Mouse (Mus musculus): ENCODE measurements at regions not wholly inside any gene's neighbourhood (a gene's known extent, or its start where the extent isn't known, plus 50 kb on each side); places are given as distances from the start of the nearest gene placed in this dataset.

DNA sequence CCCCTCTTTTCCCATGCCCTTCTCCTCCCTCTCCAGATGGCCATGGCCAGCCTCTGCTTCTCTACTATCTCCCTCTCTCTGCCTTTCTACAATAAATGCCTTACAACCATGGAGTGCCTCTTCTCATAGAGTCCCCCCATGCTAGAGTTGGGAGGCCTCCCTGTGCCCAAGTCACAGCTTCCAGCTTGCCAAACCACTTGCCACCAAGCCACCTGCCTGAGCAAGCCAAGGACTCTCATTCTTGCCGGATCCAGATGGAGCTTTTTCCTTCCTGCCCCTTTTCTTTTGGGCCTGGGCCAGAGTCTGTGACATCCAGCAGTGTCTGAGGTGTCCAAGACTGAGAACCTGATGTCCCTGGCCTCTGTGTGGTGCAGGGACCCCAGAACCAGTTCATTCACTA, 367.4 kb upstream of the Arhgap42 start:
- H3K36me3 ChIP-seq (ENCODE audit: control insufficient read depth, insufficient read depth, low read length) = no peaks in the 10 kb centered on the region
- H3K27me3 ChIP-seq (replicated peaks; ENCODE audit: control insufficient read depth, insufficient read depth, low read length) = no peaks in the 10 kb centered on the region
- no peak overlapping the region for H3K27ac ChIP-seq (ENCODE audit: insufficient read depth, low read depth, low read length)
- 87% methylated on average over 1 of the region's 1 CpGs for WGBS
- no peak for DNase-seq
- TF ChIP-seq POLR2A (IDR thresholded peaks at IDR 0.05; ENCODE audit: low read depth, low read length) = no peak
- no peak for TF ChIP-seq CTCF (conservative IDR thresholded peaks at IDR 0.05; ENCODE audit: insufficient read depth, insufficient read length, low read depth, low read length)
- H3K4me3 ChIP-seq (ENCODE audit: insufficient read depth, low read depth, low read length) = no peak overlapping the region
- no peaks in the 10 kb centered on the region for H3K4me1 ChIP-seq (ENCODE audit: control insufficient read depth, insufficient read depth, low read length)

DNA sequence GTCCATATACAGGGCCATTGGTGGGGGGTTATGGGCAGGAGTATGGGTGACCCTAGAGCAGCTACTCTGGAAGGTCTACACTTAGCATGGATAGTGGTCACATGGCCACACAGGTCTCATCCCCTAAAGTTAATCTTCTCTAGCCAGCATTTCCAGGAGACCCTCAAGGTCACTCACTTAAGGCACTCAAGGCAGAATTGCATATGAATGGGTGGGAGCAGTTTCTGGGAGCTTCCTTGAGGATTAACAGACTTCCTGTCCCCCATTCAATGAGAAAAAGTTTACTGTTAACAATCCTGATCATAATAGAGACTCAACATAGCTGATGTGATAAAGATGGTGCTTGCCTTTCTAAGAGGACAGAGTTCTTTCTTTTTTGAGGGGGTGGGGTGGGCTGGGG, 352.4 kb upstream of the Arhgap42 start:
- no peaks in the 10 kb centered on the region for H3K36me3 ChIP-seq (ENCODE audit: control insufficient read depth, insufficient read depth, low read length)
- no peaks in the 10 kb centered on the region for H3K27me3 ChIP-seq (replicated peaks; ENCODE audit: control insufficient read depth, insufficient read depth, low read length)
- no peak overlapping the region for H3K27ac ChIP-seq (ENCODE audit: insufficient read depth, low read depth, low read length)
- no peak for TF ChIP-seq POLR2A (IDR thresholded peaks at IDR 0.05; ENCODE audit: low read depth, low read length)
- no peak for DNase-seq
- no peaks in the 10 kb centered on the region for H3K4me1 ChIP-seq (ENCODE audit: control insufficient read depth, insufficient read depth, low read length)
- H3K4me3 ChIP-seq (ENCODE audit: insufficient read depth, low read depth, low read length) = no peak overlapping the region

DNA sequence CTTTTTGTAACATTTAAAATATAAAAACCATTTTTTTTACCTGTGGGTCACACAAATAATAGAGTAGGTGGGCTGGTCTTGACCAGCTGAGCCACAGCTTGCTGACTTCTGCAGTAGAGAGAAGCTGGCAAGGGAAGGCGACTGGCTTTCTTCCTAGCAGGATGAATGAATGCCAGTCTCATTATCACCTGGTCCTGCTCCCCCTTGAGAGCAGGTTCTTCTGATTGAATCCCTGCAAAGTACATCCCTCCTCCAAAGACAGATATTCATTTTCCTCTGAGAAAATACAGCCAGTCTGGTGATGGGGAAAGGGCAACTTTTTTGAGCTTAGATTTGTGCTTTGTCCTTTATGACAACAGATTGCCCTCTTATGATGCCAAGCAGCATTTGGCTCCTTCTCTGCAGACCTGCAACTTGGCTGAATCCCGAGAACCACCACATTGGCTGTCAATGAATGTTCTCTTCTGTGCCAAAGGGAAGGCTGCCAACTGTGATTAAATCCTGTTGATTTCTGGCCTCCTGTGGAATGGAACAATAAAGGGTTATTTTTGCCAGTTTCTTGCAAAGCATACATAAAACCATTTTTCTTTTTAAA, 344.2 kb upstream of the Arhgap42 start:
- 41% methylated on average over 2 of the region's 2 CpGs for WGBS
- DNase-seq = peak; percentile 92

DNA sequence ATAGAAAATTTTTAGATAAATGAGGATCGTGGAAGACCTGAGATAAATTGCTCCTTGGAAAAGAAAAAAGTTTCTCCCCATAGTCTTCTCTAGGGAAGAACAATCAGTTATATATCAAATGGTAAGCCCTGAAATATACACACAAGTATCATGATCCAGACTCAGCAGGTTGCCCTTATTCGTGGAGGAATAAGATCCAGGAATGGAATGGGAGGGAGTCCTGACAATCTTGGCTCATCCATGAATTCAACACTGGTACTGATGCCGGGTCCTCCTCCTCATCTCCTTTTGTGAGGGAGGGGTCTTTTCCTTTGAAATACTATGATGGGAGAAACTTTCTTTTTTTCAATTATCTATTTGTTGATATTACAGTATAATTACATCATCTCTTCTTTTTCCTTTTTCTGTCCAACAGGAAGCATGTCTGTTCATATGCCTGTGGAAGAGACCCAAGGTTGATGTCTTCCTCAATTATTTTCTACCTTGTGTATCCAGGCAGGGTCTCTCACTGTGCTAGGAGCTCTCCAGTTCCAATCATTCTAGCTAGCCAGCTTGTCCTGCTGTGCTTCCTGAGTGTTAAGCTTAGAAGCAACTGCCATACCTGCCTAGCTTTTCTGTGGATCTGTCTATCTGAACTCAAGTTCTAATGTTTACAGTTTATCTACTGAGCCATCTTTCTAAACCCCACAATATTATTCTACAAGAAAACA, 343.6 kb upstream of the Arhgap42 start:
- no peak overlapping the region for H3K27ac ChIP-seq (ENCODE audit: insufficient read depth, low read depth, low read length)
- TF ChIP-seq CTCF (conservative IDR thresholded peaks at IDR 0.05; ENCODE audit: insufficient read depth, insufficient read length, low read depth, low read length) = no peak
- TF ChIP-seq POLR2A (IDR thresholded peaks at IDR 0.05; ENCODE audit: low read depth, low read length) = no peak
- H3K27me3 ChIP-seq (replicated peaks; ENCODE audit: control insufficient read depth, insufficient read depth, low read length) = no peaks in the 10 kb centered on the region
- no peak for DNase-seq
- no peak overlapping the region for H3K4me3 ChIP-seq (ENCODE audit: insufficient read depth, low read depth, low read length)
- no peaks in the 10 kb centered on the region for H3K36me3 ChIP-seq (ENCODE audit: control insufficient read depth, insufficient read depth, low read length)
- H3K4me1 ChIP-seq (ENCODE audit: control insufficient read depth, insufficient read depth, low read length) = 0 out of 2 replicates have a peak, but pooled peaks cover 2% of the 10 kb centered on the region
- 90% methylated on average over 3 of the region's 3 CpGs for WGBS

More for the DNA sequence above, 344.2 kb upstream of the Arhgap42 start:
- no peaks in the 10 kb centered on the region for H3K36me3 ChIP-seq (ENCODE audit: control insufficient read depth, insufficient read depth, low read length)
- TF ChIP-seq CTCF (conservative IDR thresholded peaks at IDR 0.05; ENCODE audit: insufficient read depth, insufficient read length, low read depth, low read length) = no peak
- TF ChIP-seq POLR2A (IDR thresholded peaks at IDR 0.05; ENCODE audit: low read depth, low read length) = no peak
- H3K27ac ChIP-seq (ENCODE audit: insufficient read depth, low read depth, low read length) = no peak overlapping the region
- no peaks in the 10 kb centered on the region for H3K27me3 ChIP-seq (replicated peaks; ENCODE audit: control insufficient read depth, insufficient read depth, low read length)
- H3K4me1 ChIP-seq (ENCODE audit: control insufficient read depth, insufficient read depth, low read length) = 0 out of 2 replicates have a peak, but pooled peaks cover 2% of the 10 kb centered on the region
- no peak overlapping the region for H3K4me3 ChIP-seq (ENCODE audit: insufficient read depth, low read depth, low read length)

DNA sequence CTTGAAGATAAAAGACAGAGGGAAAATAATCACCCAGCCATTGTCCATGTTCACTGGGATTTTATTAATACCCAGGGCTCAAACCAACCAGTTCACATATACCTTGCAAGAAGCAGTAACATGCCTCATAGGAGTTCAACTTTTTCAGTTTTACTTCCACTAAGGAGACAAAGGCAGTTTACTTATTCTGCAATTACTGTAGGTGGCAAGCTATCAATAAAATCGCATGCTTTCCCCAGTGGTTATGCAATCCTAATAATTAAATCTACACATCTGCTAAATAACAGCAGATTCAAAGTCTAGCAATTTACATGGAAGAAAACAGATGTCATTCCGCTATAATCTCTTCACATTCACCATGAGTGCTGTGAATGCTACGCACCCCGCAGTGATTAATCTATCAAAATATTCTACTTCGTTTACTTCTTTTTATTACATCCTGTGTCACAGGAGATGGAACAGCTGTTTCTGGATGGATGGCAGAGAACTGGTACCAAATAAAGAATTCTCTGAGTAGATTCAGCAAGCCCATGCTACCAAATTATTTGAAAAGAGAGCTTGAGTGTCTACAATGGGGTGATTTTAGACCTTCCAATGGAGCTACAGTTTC, 329.2 kb upstream of the Arhgap42 start:
- Histone ChIP-seq H3K36me3 (ENCODE audit: control insufficient read depth, insufficient read depth, low read length) (no peaks in the 10 kb centered on the region), H3K27ac (ENCODE audit: insufficient read depth, low read depth, low read length) (no peak overlapping the region), H3K27me3 (replicated peaks; ENCODE audit: control insufficient read depth, insufficient read depth, low read length) (no peaks in the 10 kb centered on the region), H3K4me1 (ENCODE audit: control insufficient read depth, insufficient read depth, low read length) (peaks cover 13% of the 10 kb centered on the region), H3K4me3 (ENCODE audit: insufficient read depth, low read depth, low read length) (no peak overlapping the region)
- DNase-seq = no peak
- 68% methylated on average over 5 of the region's 5 CpGs for WGBS
- TF ChIP-seq CTCF (conservative IDR thresholded peaks at IDR 0.05; ENCODE audit: insufficient read depth, insufficient read length, low read depth, low read length) (no peak), POLR2A (IDR thresholded peaks at IDR 0.05; ENCODE audit: low read depth, low read length) (no peak)

DNA sequence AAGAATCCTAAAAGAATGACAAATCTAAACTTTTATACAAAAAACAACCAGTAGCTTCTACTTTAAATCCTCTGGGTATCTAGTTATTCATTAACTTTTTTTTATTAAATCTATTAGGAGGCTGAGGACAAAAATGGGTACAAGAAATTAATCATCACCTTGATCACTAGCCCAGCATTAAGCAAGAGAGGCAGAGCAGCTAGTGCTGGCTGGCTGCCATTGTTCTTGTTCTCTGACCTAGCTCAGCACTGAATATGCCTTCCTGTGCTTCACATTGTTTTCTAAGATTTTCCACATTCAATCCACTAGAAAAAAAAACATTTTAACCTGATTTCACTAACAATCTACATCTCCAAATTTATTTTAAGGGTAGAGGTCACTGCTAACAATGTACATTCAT, 325.6 kb upstream of the Arhgap42 start:
- TF ChIP-seq POLR2A (IDR thresholded peaks at IDR 0.05; ENCODE audit: low read depth, low read length) (no peak), CTCF (conservative IDR thresholded peaks at IDR 0.05; ENCODE audit: insufficient read depth, insufficient read length, low read depth, low read length) (no peak)
- Histone ChIP-seq H3K27ac (ENCODE audit: insufficient read depth, low read depth, low read length) (peak overlapping the region; percentile 87; the same call in 1 of the 2 replicates), H3K4me3 (ENCODE audit: insufficient read depth, low read depth, low read length) (no peak overlapping the region), H3K36me3 (ENCODE audit: control insufficient read depth, insufficient read depth, low read length) (no peaks in the 10 kb centered on the region), H3K4me1 (ENCODE audit: control insufficient read depth, insufficient read depth, low read length) (peaks cover 13% of the 10 kb centered on the region), H3K27me3 (replicated peaks; ENCODE audit: control insufficient read depth, insufficient read depth, low read length) (no peaks in the 10 kb centered on the region)
- peak; percentile 93 for DNase-seq

DNA sequence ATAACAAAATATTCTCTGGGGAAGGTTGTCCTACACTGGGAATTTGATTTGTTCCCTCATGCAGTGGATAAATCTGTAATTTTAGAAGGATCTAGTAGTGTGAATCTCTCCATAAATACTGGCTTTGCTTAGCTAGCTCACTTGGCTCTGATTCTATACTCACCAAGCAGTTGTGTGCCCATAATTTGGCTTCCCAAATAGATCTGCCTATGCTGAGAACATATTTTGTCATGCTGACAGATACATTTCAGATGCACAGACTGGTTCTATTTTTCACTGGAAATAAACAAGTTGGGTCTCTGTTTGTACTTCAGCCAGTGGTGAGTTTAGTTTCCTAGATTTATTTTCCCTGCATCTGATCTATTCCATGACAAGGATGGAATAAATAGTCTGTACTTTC, 309.8 kb upstream of the Arhgap42 start:
- no peak overlapping the region for H3K27ac ChIP-seq (ENCODE audit: insufficient read depth, low read depth, low read length)
- TF ChIP-seq POLR2A (IDR thresholded peaks at IDR 0.05; ENCODE audit: low read depth, low read length) (no peak), CTCF (conservative IDR thresholded peaks at IDR 0.05; ENCODE audit: insufficient read depth, insufficient read length, low read depth, low read length) (no peak)
- no peak overlapping the region for H3K4me3 ChIP-seq (ENCODE audit: insufficient read depth, low read depth, low read length)
- no peak for DNase-seq
- no peaks in the 10 kb centered on the region for H3K4me1 ChIP-seq (ENCODE audit: control insufficient read depth, insufficient read depth, low read length)
- H3K27me3 ChIP-seq (replicated peaks; ENCODE audit: control insufficient read depth, insufficient read depth, low read length) = no peaks in the 10 kb centered on the region
- H3K36me3 ChIP-seq (ENCODE audit: control insufficient read depth, insufficient read depth, low read length) = no peaks in the 10 kb centered on the region
